Mouse (Mus musculus): Measurements from ENCODE around the gene Runx2. TPM values are rescaled to one million over a fixed set of nuclear protein-coding genes. Genes with fewer than 3 reads are reported as not detected.

The Runx2 gene
- polyA plus RNA-seq, 1 experiment from 2014 or later = 1.5 TPM

- no peak for ATAC-seq (ENCODE audit: low FRiP score, low TSS enrichment)
- WGBS = 83% methylated on average over 14 of the region's 14 CpGs
Observed at GRCm38 (mm10) chr17:44639446-44639845, 175.2 kb downstream of the Runx2 start.

DNA sequence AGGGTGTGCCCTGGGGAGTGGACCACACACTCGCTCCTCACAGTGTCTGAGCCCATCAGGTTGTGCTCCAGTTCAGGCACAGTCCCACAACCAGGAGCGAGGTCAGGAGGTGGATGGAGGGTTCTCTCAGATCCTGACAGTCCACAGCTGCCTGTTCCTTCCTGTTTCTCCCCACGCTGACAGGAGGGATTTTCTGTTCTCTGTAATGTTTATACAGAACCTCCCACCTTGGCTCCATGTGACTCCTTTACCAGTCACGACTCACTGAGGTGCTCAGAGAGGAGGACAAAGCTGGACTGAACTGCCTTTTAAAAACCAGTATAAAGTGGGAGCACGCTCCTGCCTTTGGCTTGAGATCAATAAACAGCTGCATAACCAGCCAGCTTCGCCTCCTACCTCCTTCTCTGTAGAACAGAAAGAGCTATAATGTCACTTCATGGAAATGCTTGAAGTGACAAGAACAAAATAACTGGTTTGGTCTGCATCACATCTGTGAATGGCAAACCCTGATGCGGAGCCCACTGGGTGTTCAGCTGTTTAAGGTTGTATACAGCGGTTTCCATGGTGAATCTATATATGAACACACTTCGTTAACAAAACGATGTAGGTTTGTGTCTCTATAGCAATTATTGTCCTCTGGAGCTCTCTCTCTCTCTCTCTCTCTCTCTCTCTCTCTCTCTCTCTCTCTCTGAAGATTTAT, 177.3 kb downstream of the Runx2 start:
- peak; percentile 79 for ATAC-seq (ENCODE audit: low FRiP score, low TSS enrichment)
- Histone ChIP-seq H3K9ac (replicated peaks; ENCODE audit: low read length) (no peak overlapping the region), H3K9me3 (ENCODE audit: low read length) (no peaks in the 10 kb centered on the region), H3K27me3 (ENCODE audit: insufficient read depth, low read length) (no peaks in the 10 kb centered on the region), H3K36me3 (ENCODE audit: insufficient read depth, low read length) (no peaks in the 10 kb centered on the region), H3K4me1 (ENCODE audit: insufficient read depth, low read length) (peaks cover 17% of the 10 kb centered on the region), H3K4me2 (replicated peaks; ENCODE audit: low read depth, low read length) (no peak overlapping the region), H3K4me3 (ENCODE audit: low read length) (no peak overlapping the region), H3K27ac (ENCODE audit: low read length) (no peak overlapping the region)
- 53% methylated on average over 10 of the region's 10 CpGs for WGBS

More at GRCm38 (mm10) chr17:44639446-44639845, 175.2 kb downstream of the Runx2 start:
- H3K27ac ChIP-seq (ENCODE audit: low read length) = no peak overlapping the region
- H3K27me3 ChIP-seq (ENCODE audit: insufficient read depth, low read length) = no peaks in the 10 kb centered on the region
- no peaks in the 10 kb centered on the region for H3K36me3 ChIP-seq (ENCODE audit: insufficient read depth, low read length)
- no peak overlapping the region for H3K9ac ChIP-seq (replicated peaks; ENCODE audit: low read length)
- H3K4me2 ChIP-seq (replicated peaks; ENCODE audit: low read depth, low read length) = no peak overlapping the region
- no peak overlapping the region for H3K4me3 ChIP-seq (ENCODE audit: low read length)
- no peaks in the 10 kb centered on the region for H3K9me3 ChIP-seq (ENCODE audit: low read length)
- H3K4me1 ChIP-seq (ENCODE audit: insufficient read depth, low read length) = peaks cover 14% of the 10 kb centered on the region

GRCm38 (mm10) chr17:44634486-44634885, 180.1 kb downstream of the Runx2 start:
- H3K9ac ChIP-seq (replicated peaks; ENCODE audit: low read length) = no peak overlapping the region
- no peak overlapping the region for H3K4me3 ChIP-seq (ENCODE audit: low read length)
- H3K27me3 ChIP-seq (ENCODE audit: insufficient read depth, low read length) = no peaks in the 10 kb centered on the region
- H3K36me3 ChIP-seq (ENCODE audit: insufficient read depth, low read length) = no peaks in the 10 kb centered on the region
- no peak overlapping the region for H3K27ac ChIP-seq (ENCODE audit: low read length)
- WGBS = 63% methylated on average over 5 of the region's 5 CpGs
- no peak for ATAC-seq (ENCODE audit: low FRiP score, low TSS enrichment)
- H3K4me1 ChIP-seq (ENCODE audit: insufficient read depth, low read length) = peaks cover 17% of the 10 kb centered on the region
- H3K9me3 ChIP-seq (ENCODE audit: low read length) = no peaks in the 10 kb centered on the region
- H3K4me2 ChIP-seq (replicated peaks; ENCODE audit: low read depth, low read length) = no peak overlapping the region

DNA sequence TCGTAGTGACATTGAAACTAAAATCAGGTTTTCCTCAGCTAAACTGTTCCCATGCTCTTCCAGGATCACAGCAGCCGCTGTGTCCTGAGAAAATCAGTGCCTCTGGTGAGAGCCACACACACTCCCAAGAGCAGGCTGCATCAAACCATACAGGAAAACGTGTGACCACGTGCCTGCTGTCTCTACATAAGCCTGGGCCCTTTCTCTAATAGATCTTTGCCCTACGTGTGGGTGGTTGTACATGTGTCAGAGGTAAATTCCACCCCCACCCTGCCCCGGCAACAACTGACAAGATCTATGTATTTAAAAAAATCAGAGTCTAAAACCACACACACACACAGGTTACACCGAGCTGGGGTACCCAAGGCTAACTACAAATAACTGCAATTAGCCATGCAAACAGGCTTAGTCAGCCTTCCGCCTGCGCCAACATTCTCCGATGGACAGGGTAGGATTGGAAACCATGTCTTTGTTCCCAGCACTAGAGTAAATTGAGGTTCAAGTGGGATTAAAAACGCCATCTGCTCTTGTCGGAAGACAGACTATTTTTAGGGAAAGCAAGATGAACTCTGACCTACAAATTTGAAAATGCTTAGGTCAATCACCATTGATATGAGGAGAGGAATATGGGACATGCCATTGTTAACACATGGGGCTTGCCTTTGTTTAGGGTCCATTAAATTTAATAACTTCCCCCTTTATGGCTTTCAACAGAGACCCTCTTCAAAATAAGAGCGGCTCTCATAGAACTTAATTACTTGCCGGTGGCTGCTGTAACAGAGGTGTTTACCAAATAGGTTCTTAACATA, 180.8 kb downstream of the Runx2 start:
- no peak overlapping the region for H3K27ac ChIP-seq (ENCODE audit: low read length)
- no peak for ATAC-seq (ENCODE audit: low FRiP score, low TSS enrichment)
- H3K36me3 ChIP-seq (ENCODE audit: insufficient read depth, low read length) = no peaks in the 10 kb centered on the region
- H3K9me3 ChIP-seq (ENCODE audit: low read length) = no peaks in the 10 kb centered on the region
- H3K9ac ChIP-seq (replicated peaks; ENCODE audit: low read length) = no peak overlapping the region
- H3K4me2 ChIP-seq (replicated peaks; ENCODE audit: low read depth, low read length) = no peak overlapping the region
- peaks cover 17% of the 10 kb centered on the region for H3K4me1 ChIP-seq (ENCODE audit: insufficient read depth, low read length)
- 71% methylated on average over 14 of the region's 14 CpGs for WGBS
- H3K4me3 ChIP-seq (ENCODE audit: low read length) = no peak overlapping the region
- H3K27me3 ChIP-seq (ENCODE audit: insufficient read depth, low read length) = no peaks in the 10 kb centered on the region

GRCm38 (mm10) chr17:44632941-44633340, 181.7 kb downstream of the Runx2 start:
- Histone ChIP-seq H3K27ac (ENCODE audit: low read length) (no peak overlapping the region), H3K27me3 (ENCODE audit: insufficient read depth, low read length) (no peaks in the 10 kb centered on the region), H3K36me3 (ENCODE audit: insufficient read depth, low read length) (no peaks in the 10 kb centered on the region), H3K4me3 (ENCODE audit: low read length) (no peak overlapping the region), H3K9ac (replicated peaks; ENCODE audit: low read length) (no peak overlapping the region), H3K4me1 (ENCODE audit: insufficient read depth, low read length) (peaks cover 12% of the 10 kb centered on the region; the same call in 1 of the 2 replicates), H3K9me3 (ENCODE audit: low read length) (no peaks in the 10 kb centered on the region), H3K4me2 (replicated peaks; ENCODE audit: low read depth, low read length) (no peak overlapping the region)
- ATAC-seq (ENCODE audit: low FRiP score, low TSS enrichment) = no peak
- 98% methylated on average over 2 of the region's 2 CpGs for WGBS

DNA sequence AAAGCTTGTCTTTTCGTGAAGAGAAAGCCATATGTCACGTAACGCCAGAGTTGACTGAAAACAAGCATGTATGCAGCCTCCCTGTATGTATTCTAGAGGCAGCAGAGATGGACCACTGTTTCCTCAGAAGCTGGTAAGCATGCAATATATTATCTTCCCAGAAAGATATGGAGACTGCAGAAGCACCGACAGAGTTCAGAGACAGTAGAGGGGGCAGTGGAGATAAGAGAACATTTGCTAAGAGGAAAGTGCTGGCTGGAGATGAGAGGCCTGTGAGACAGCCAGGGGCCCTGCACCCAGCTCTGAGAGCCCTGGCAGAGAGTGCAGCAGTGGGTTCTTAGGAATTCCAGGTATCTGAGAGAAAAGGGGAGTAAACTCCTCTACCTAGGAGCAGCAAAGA, 182.3 kb downstream of the Runx2 start:
- Histone ChIP-seq H3K4me1 (ENCODE audit: insufficient read depth, low read length) (peaks cover 6% of the 10 kb centered on the region; the same call in 1 of the 2 replicates), H3K9ac (replicated peaks; ENCODE audit: low read length) (no peak overlapping the region), H3K36me3 (ENCODE audit: insufficient read depth, low read length) (no peaks in the 10 kb centered on the region), H3K27ac (ENCODE audit: low read length) (no peak overlapping the region), H3K9me3 (ENCODE audit: low read length) (no peaks in the 10 kb centered on the region), H3K27me3 (ENCODE audit: insufficient read depth, low read length) (no peaks in the 10 kb centered on the region), H3K4me2 (replicated peaks; ENCODE audit: low read depth, low read length) (no peak overlapping the region), H3K4me3 (ENCODE audit: low read length) (no peak overlapping the region)
- ATAC-seq (ENCODE audit: low FRiP score, low TSS enrichment) = no peak
- WGBS = 83% methylated on average over 4 of the region's 4 CpGs

DNA sequence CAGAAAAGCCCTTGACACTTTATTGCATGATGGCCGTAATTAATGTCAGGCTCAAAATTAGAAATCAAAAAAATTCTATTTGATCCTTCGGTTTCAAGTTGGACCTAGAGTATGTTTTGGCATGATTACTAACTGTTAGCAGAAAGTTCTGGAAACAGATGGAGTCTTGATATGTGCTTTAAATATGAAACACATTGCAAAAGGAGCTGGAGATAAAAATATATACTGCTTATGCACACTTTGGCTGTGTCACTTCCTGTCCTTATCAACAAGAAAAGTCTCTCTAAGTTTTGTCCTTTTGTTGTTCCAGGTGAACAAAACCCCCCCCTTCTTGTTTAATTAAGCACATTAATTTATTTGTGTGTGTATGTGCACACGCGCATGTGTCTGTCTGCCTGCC, 183.0 kb downstream of the Runx2 start:
- Histone ChIP-seq H3K36me3 (ENCODE audit: insufficient read depth, low read length) (no peaks in the 10 kb centered on the region), H3K9ac (replicated peaks; ENCODE audit: low read length) (no peak overlapping the region), H3K4me2 (replicated peaks; ENCODE audit: low read depth, low read length) (no peak overlapping the region), H3K4me1 (ENCODE audit: insufficient read depth, low read length) (peaks cover 3% of the 10 kb centered on the region; the same call in 1 of the 2 replicates), H3K4me3 (ENCODE audit: low read length) (no peak overlapping the region), H3K9me3 (ENCODE audit: low read length) (no peaks in the 10 kb centered on the region), H3K27ac (ENCODE audit: low read length) (no peak overlapping the region), H3K27me3 (ENCODE audit: insufficient read depth, low read length) (no peaks in the 10 kb centered on the region)
- 85% methylated on average over 4 of the region's 4 CpGs for WGBS
- no peak for ATAC-seq (ENCODE audit: low FRiP score, low TSS enrichment)

DNA sequence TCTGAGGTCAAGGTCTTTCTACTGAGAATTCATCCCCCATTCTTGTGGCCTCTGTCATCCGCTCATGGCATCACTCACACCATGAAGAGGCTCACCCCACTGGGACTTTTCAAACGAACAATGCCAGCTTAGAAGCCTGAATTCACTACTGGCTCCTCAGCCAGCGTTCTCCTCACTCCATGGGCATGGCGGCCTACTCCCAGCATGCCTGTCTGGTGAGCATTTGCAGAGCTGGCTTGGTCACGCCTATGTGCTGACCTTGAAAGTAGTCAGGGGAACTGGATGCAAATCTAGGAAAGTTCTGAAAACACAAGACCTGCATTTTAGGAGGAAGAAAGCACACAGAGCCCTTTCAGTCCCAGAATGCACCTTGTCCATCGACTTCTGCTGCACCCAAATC, 187.3 kb downstream of the Runx2 start:
- WGBS = 88% methylated on average over 6 of the region's 6 CpGs
- Histone ChIP-seq H3K4me3 (ENCODE audit: low read length) (no peak overlapping the region), H3K27ac (ENCODE audit: low read length) (no peak overlapping the region), H3K27me3 (ENCODE audit: insufficient read depth, low read length) (no peaks in the 10 kb centered on the region), H3K4me1 (ENCODE audit: insufficient read depth, low read length) (no peaks in the 10 kb centered on the region), H3K4me2 (replicated peaks; ENCODE audit: low read depth, low read length) (no peak overlapping the region), H3K36me3 (ENCODE audit: insufficient read depth, low read length) (no peaks in the 10 kb centered on the region), H3K9ac (replicated peaks; ENCODE audit: low read length) (no peak overlapping the region), H3K9me3 (ENCODE audit: low read length) (no peaks in the 10 kb centered on the region)
- no peak for ATAC-seq (ENCODE audit: low FRiP score, low TSS enrichment)

GRCm38 (mm10) chr17:44623707-44624106, 190.9 kb downstream of the Runx2 start:
- Histone ChIP-seq H3K4me2 (replicated peaks; ENCODE audit: low read depth, low read length) (no peak overlapping the region), H3K9me3 (ENCODE audit: low read length) (no peaks in the 10 kb centered on the region), H3K9ac (replicated peaks; ENCODE audit: low read length) (no peak overlapping the region), H3K27ac (ENCODE audit: low read length) (no peak overlapping the region), H3K27me3 (ENCODE audit: insufficient read depth, low read length) (no peaks in the 10 kb centered on the region), H3K4me1 (ENCODE audit: insufficient read depth, low read length) (no peaks in the 10 kb centered on the region), H3K36me3 (ENCODE audit: insufficient read depth, low read length) (no peaks in the 10 kb centered on the region), H3K4me3 (ENCODE audit: low read length) (no peak overlapping the region)
- ATAC-seq (ENCODE audit: low FRiP score, low TSS enrichment) = no peak
- WGBS = 68% methylated on average over 2 of the region's 2 CpGs

GRCm38 (mm10) chr17:44623271-44623670, 191.3 kb downstream of the Runx2 start:
- H3K27me3 ChIP-seq (ENCODE audit: insufficient read depth, low read length) = no peaks in the 10 kb centered on the region
- ATAC-seq (ENCODE audit: low FRiP score, low TSS enrichment) = no peak

More at GRCm38 (mm10) chr17:44623271-44623670, 191.3 kb downstream of the Runx2 start:
- 62% methylated on average over 8 of the region's 8 CpGs for WGBS
- Histone ChIP-seq H3K4me3 (ENCODE audit: low read length) (no peak overlapping the region), H3K27ac (ENCODE audit: low read length) (no peak overlapping the region), H3K4me1 (ENCODE audit: insufficient read depth, low read length) (peaks cover under 1% of the 10 kb centered on the region), H3K9ac (replicated peaks; ENCODE audit: low read length) (no peak overlapping the region), H3K36me3 (ENCODE audit: insufficient read depth, low read length) (no peaks in the 10 kb centered on the region), H3K9me3 (ENCODE audit: low read length) (no peaks in the 10 kb centered on the region), H3K4me2 (replicated peaks; ENCODE audit: low read depth, low read length) (no peak overlapping the region)

Measured in kidney, embryonic 16.5 days (tissue).